Mouse (Mus musculus) liver, embryonic 11.5 days (tissue): ENCODE data around the gene Ephx1. TPM values are rescaled to one million over a fixed set of nuclear protein-coding genes. Genes with fewer than 3 reads are reported as not detected.
A peak's percentile ranks its signal among the peaks of the same experiment; 100 is the strongest.
"Not testable (repeated sequence)": the region's sequence is repeated elsewhere in the genome, so short reads cannot be mapped to it uniquely, and the experiment has no call there.

Experiments
- ATAC-seq: fragments of 200-750 bp; cut with Nextera tagmentation; replicated peaks from 2 replicates; pipeline ENCODE4 v1.8.0; 2017; ENCODE audit warnings: moderate number of reproducible peaks, mild to moderate bottlenecking, moderate TSS enrichment, moderate library complexity; ENCODE audit not compliant: low FRiP score
- DNase-seq: peaks from one replicate; pipeline ENCODE4 v3.0.0-alpha.2; 2017; ENCODE audit warnings: low spot score
- H3K27ac ChIP-seq: fragments of 300-500 bp; sonication (generic); 2 replicates; pipeline ENCODE4 v1.5.1; 2014; ENCODE audit warnings: mild to moderate bottlenecking, low read depth, low read length, control low read depth
- H3K27me3 ChIP-seq: fragments of 300-500 bp; sonication (generic); replicated peaks from 2 replicates; pipeline ENCODE4 v1.6.1; 2014; ENCODE audit warnings: low read length, mixed read lengths; ENCODE audit not compliant: control insufficient read depth, insufficient read depth
- H3K36me3 ChIP-seq: fragments of 300-500 bp; sonication (generic); 2 replicates; pipeline ENCODE4 v1.6.1; 2014; ENCODE audit warnings: mild to moderate bottlenecking, low read length, moderate library complexity, mixed read lengths; ENCODE audit not compliant: control insufficient read depth, insufficient read depth
- H3K4me1 ChIP-seq: fragments of 300-500 bp; sonication (generic); replicated peaks from 2 replicates; pipeline ENCODE4 v1.6.1; 2014; ENCODE audit warnings: low read length, mixed read lengths; ENCODE audit not compliant: control insufficient read depth, insufficient read depth
- H3K4me2 ChIP-seq: fragments of 300-500 bp; sonication (generic); 2 replicates; pipeline ENCODE4 v1.6.1; 2014; ENCODE audit warnings: mild to moderate bottlenecking, control low read depth, moderate library complexity
- H3K4me3 ChIP-seq: fragments of 300-500 bp; sonication (generic); 2 replicates; pipeline ENCODE4 v1.5.1; 2014; ENCODE audit warnings: low read depth, low read length, control low read depth
- H3K9ac ChIP-seq: fragments of 300-500 bp; sonication (generic); 2 replicates; pipeline ENCODE4 v1.6.1; 2014; ENCODE audit warnings: low read depth, low read length, control low read depth
- H3K9me3 ChIP-seq: fragments of 300-500 bp; sonication (generic); 2 replicates; pipeline ENCODE4 v1.6.1; 2016; ENCODE audit warnings: low read length, inconsistent platforms, mixed read lengths; ENCODE audit not compliant: control insufficient read depth
- WGBS: fragments of 180-500 bp; shearing (Covaris S2); extraction: QIAGEN DNeasy Blood & Tissue Kit; methylation state at CpG from one replicate; pipeline ENCODE4 v1.1.7; 2014; 5-methylcytosine and 5-hydroxymethylcytosine counted together
- polyA plus RNA-seq: library from polyadenylated mRNA; unstranded; fragments of >200 nt; fragmentation: Nextera tagmentation; extraction: Ambion mirVana; gene quantifications from 2 replicates; pipeline ENCODE4 v1.2.1, GENCODE M21; 2014

Gene Ephx1
- polyA plus RNA-seq, 1 experiment from 2014 or later = 1.6 TPM

GRCm38 (mm10) chr1:180943896-180944295, 76.8 kb downstream of the Ephx1 start:
- Histone ChIP-seq H3K27ac (no peak overlapping the region), H3K9ac (no peak overlapping the region; the same call in 1 of the 2 replicates), H3K27me3 (peaks cover 2% of the 10 kb centered on the region; the same call in 1 of the 2 replicates), H3K9me3 (no peaks in the 10 kb centered on the region), H3K4me1 (peaks cover 39% of the 10 kb centered on the region), H3K4me2 (no peak overlapping the region), H3K4me3 (no peak overlapping the region), H3K36me3 (no peaks in the 10 kb centered on the region)
- WGBS = 46% methylated on average over 1 of the region's 1 CpGs
- DNase-seq (no peak), ATAC-seq (no peak)

GRCm38 (mm10) chr1:180943032-180943644, 77.6 kb downstream of the Ephx1 start:
- peak overlapping the region; percentile 90 for H3K4me3 ChIP-seq
- DNase-seq (no peak), ATAC-seq (no peak)
- H3K4me2 ChIP-seq = peak overlapping the region; percentile 99
- WGBS = 51% methylated on average over 11 of the region's 11 CpGs
- peaks cover 2% of the 10 kb centered on the region; the same call in 1 of the 2 replicates for H3K27me3 ChIP-seq
- peak overlapping the region; percentile 77 for H3K27ac ChIP-seq
- no peaks in the 10 kb centered on the region for H3K9me3 ChIP-seq
- peaks cover 39% of the 10 kb centered on the region for H3K4me1 ChIP-seq
- H3K9ac ChIP-seq = peak overlapping the region; percentile 89; the same call in 1 of the 2 replicates
- no peaks in the 10 kb centered on the region for H3K36me3 ChIP-seq

GRCm38 (mm10) chr1:180942166-180943031, 78.3 kb downstream of the Ephx1 start, which contains the start of gene Tmem63a:
Tmem63a (plus strand) TSS chr1:180942344.
- peak within 1 kb of the TSS; percentile 99 for H3K4me2 ChIP-seq
- DNase-seq = peak; percentile 80
- H3K4me3 ChIP-seq = peak within 1 kb of the TSS; percentile 90
- peak; percentile 55 for ATAC-seq
- peak within 1 kb of the TSS; percentile 77 for H3K27ac ChIP-seq
- H3K9ac ChIP-seq = peak within 1 kb of the TSS; percentile 89
- H3K27me3 ChIP-seq = peaks cover 2% of the 10 kb centered on the region; the same call in 1 of the 2 replicates
- peaks cover 40% of the 10 kb centered on the region for H3K4me1 ChIP-seq
- WGBS = under 1% methylated on average over 73 of the region's 73 CpGs
- H3K36me3 ChIP-seq = no peaks in the 10 kb centered on the region
- no peaks in the 10 kb centered on the region for H3K9me3 ChIP-seq

- ATAC-seq (no peak), DNase-seq (no peak)
- H3K4me1 ChIP-seq = peaks cover 43% of the 10 kb centered on the region
- peak overlapping the region; percentile 90 for H3K4me3 ChIP-seq
- no peaks in the 10 kb centered on the region for H3K36me3 ChIP-seq
- H3K9ac ChIP-seq = peak overlapping the region; percentile 89
- H3K4me2 ChIP-seq = peak overlapping the region; percentile 99
- H3K27me3 ChIP-seq = peaks cover 2% of the 10 kb centered on the region; the same call in 1 of the 2 replicates
- 5% methylated on average over 18 of the region's 18 CpGs for WGBS
- H3K9me3 ChIP-seq = no peaks in the 10 kb centered on the region
- peak overlapping the region; percentile 77; the same call in 1 of the 2 replicates for H3K27ac ChIP-seq
Observed at GRCm38 (mm10) chr1:180941726-180942125, 79.0 kb downstream of the Ephx1 start.

GRCm38 (mm10) chr1:180940776-180941460, 79.8 kb downstream of the Ephx1 start:
- no peak for DNase-seq
- Histone ChIP-seq H3K9ac (no peak overlapping the region), H3K4me2 (peak overlapping the region; percentile 99), H3K9me3 (no peaks in the 10 kb centered on the region), H3K4me1 (peaks cover 36% of the 10 kb centered on the region), H3K36me3 (no peaks in the 10 kb centered on the region), H3K4me3 (peak overlapping the region; percentile 90; the same call in 1 of the 2 replicates), H3K27me3 (peaks cover 4% of the 10 kb centered on the region), H3K27ac (0 out of 2 replicates have a peak overlapping the region, but pooled peaks have one; percentile 21)
- ATAC-seq = no peak
- 72% methylated on average over 7 of the region's 7 CpGs for WGBS

GRCm38 (mm10) chr1:180938781-180939180, 81.9 kb downstream of the Ephx1 start:
- not testable (repeated sequence) for H3K4me2 ChIP-seq, H3K9ac ChIP-seq, H3K4me3 ChIP-seq, H3K9me3 ChIP-seq, ATAC-seq, H3K36me3 ChIP-seq, DNase-seq, H3K27ac ChIP-seq
- Histone ChIP-seq H3K4me1 (peaks cover 22% of the 10 kb centered on the region), H3K27me3 (peaks cover 25% of the 10 kb centered on the region)
- 79% methylated on average over 2 of the region's 2 CpGs for WGBS

GRCm38 (mm10) chr1:180937631-180938030, 83.1 kb downstream of the Ephx1 start:
- H3K4me1 ChIP-seq = peaks cover 17% of the 10 kb centered on the region
- ATAC-seq, H3K9ac ChIP-seq, H3K27ac ChIP-seq, H3K36me3 ChIP-seq, H3K9me3 ChIP-seq, DNase-seq: not testable (repeated sequence)
- H3K27me3 ChIP-seq = peaks cover 34% of the 10 kb centered on the region
- peak overlapping the region; percentile 46; the same call in 1 of the 2 replicates for H3K4me3 ChIP-seq
- H3K4me2 ChIP-seq = peak overlapping the region; percentile 71
- 51% methylated on average over 13 of the region's 13 CpGs for WGBS
